Mouse (Mus musculus) heart, embryonic 13.5 days (tissue): Measurements from ENCODE around the gene Csad. TPM values are rescaled to one million over a fixed set of nuclear protein-coding genes. Genes with fewer than 3 reads are reported as not detected.

Experiments
- ATAC-seq: fragments of 200-750 bp; cut with Nextera tagmentation; 2 replicates; pipeline ENCODE4 v1.8.0; 2017; ENCODE audit warnings: moderate TSS enrichment; ENCODE audit not compliant: insufficient number of reproducible peaks, low FRiP score, low TSS enrichment; ENCODE audit errors: extremely low read depth
- H3K27ac ChIP-seq: fragments of 300-500 bp; sonication (generic); replicated peaks from 2 replicates; pipeline ENCODE4 v1.5.1; 2015; ENCODE audit warnings: moderate library complexity, mild to moderate bottlenecking, inconsistent platforms
- H3K27me3 ChIP-seq: fragments of 300-500 bp; sonication (generic); replicated peaks from 2 replicates; pipeline ENCODE4 v1.6.1; 2015; ENCODE audit warnings: mild to moderate bottlenecking, inconsistent platforms
- H3K36me3 ChIP-seq: fragments of 300-500 bp; sonication (generic); 2 replicates; pipeline ENCODE4 v1.6.1; 2015; ENCODE audit warnings: mild to moderate bottlenecking, inconsistent platforms
- H3K4me1 ChIP-seq: fragments of 300-500 bp; sonication (generic); 2 replicates; pipeline ENCODE4 v1.6.1; 2015; ENCODE audit warnings: inconsistent platforms
- H3K4me2 ChIP-seq: fragments of 300-500 bp; sonication (generic); 2 replicates; pipeline ENCODE4 v1.6.1; 2015; ENCODE audit warnings: inconsistent platforms, mild to moderate bottlenecking, moderate library complexity
- H3K4me3 ChIP-seq: fragments of 300-500 bp; sonication (generic); 2 replicates; pipeline ENCODE4 v1.5.1; 2015; ENCODE audit warnings: moderate library complexity, mild to moderate bottlenecking, inconsistent platforms
- H3K9ac ChIP-seq: fragments of 300-500 bp; sonication (generic); 2 replicates; pipeline ENCODE4 v1.6.1; 2015; ENCODE audit warnings: inconsistent platforms, mild to moderate bottlenecking, moderate library complexity
- H3K9me3 ChIP-seq: fragments of 300-500 bp; sonication (generic); 2 replicates; pipeline ENCODE4 v1.6.1; 2016; ENCODE audit warnings: inconsistent platforms
- WGBS: fragments of 180-500 bp; shearing (Covaris S2); methylation state at CpG from one replicate; pipeline ENCODE4 v1.1.7; 2015; ENCODE audit warnings: mixed read lengths; 5-methylcytosine and 5-hydroxymethylcytosine counted together
- polyA plus RNA-seq: library from polyadenylated mRNA; unstranded; fragments of >200 nt; fragmentation: Nextera tagmentation; extraction: Ambion mirVana; gene quantifications from 2 replicates; pipeline ENCODE4 v1.2.1, GENCODE M21; 2015

Gene Csad
- polyA plus RNA-seq: 33.4 and 41.6 TPM in 2 replicates

GRCm38 (mm10) chr15:102204674-102205505, at the start of gene Csad:
TSS of gene Csad (minus strand) at chr15:102204724.
- Histone ChIP-seq H3K4me1 (peaks cover 39% of the 10 kb centered on the region), H3K27me3 (no peaks in the 10 kb centered on the region), H3K9me3 (no peaks in the 10 kb centered on the region), H3K36me3 (peaks cover 59% of the 10 kb centered on the region), H3K4me3 (peak within 1 kb of the TSS; percentile 89), H3K27ac (peak within 1 kb of the TSS; percentile 99), H3K4me2 (peak within 1 kb of the TSS; percentile 75), H3K9ac (peak within 1 kb of the TSS; percentile 96)
- 62% methylated on average over 19 of the region's 19 CpGs for WGBS
- no peak for ATAC-seq

GRCm38 (mm10) chr15:102250521-102250920, 46.0 kb upstream of the Csad start:
- Histone ChIP-seq H3K4me3 (no peak overlapping the region), H3K9ac (no peak overlapping the region), H3K27me3 (peaks cover 76% of the 10 kb centered on the region), H3K4me2 (no peak overlapping the region; the same call in 1 of the 2 replicates), H3K4me1 (peaks cover 37% of the 10 kb centered on the region), H3K9me3 (no peaks in the 10 kb centered on the region), H3K27ac (no peak overlapping the region), H3K36me3 (0 out of 2 replicates have a peak, but pooled peaks cover 3% of the 10 kb centered on the region)
- 76% methylated on average over 5 of the region's 5 CpGs for WGBS
- no peak for ATAC-seq

- Histone ChIP-seq H3K36me3 (0 out of 2 replicates have a peak, but pooled peaks cover 3% of the 10 kb centered on the region), H3K27ac (peak overlapping the region; percentile 97), H3K27me3 (peaks cover 76% of the 10 kb centered on the region), H3K9me3 (no peaks in the 10 kb centered on the region), H3K4me1 (peaks cover 43% of the 10 kb centered on the region), H3K4me2 (peak overlapping the region; percentile 96), H3K4me3 (no peak overlapping the region), H3K9ac (peak overlapping the region; percentile 84)
- 45% methylated on average over 9 of the region's 9 CpGs for WGBS
- ATAC-seq: no peak
Measured at GRCm38 (mm10) chr15:102249967-102250366, 45.4 kb upstream of the Csad start.

GRCm38 (mm10) chr15:102249251-102249691, 44.7 kb upstream of the Csad start:
- H3K27ac ChIP-seq: peak overlapping the region; percentile 97
- peak overlapping the region; percentile 96 for H3K4me2 ChIP-seq
- H3K4me1 ChIP-seq: peaks cover 47% of the 10 kb centered on the region
- 1% methylated on average over 13 of the region's 13 CpGs for WGBS
- peak overlapping the region; percentile 84 for H3K9ac ChIP-seq
- no peak for ATAC-seq
- H3K4me3 ChIP-seq: peak overlapping the region; percentile 20
- H3K27me3 ChIP-seq: peaks cover 76% of the 10 kb centered on the region
- no peaks in the 10 kb centered on the region for H3K9me3 ChIP-seq
- 0 out of 2 replicates have a peak, but pooled peaks cover 3% of the 10 kb centered on the region for H3K36me3 ChIP-seq

GRCm38 (mm10) chr15:102248812-102249191, 44.3 kb upstream of the Csad start:
- Histone ChIP-seq H3K36me3 (0 out of 2 replicates have a peak, but pooled peaks cover 3% of the 10 kb centered on the region), H3K4me1 (peaks cover 52% of the 10 kb centered on the region), H3K9ac (peak overlapping the region; percentile 84), H3K9me3 (no peaks in the 10 kb centered on the region), H3K4me3 (peak overlapping the region; percentile 68), H3K27ac (peak overlapping the region; percentile 97), H3K4me2 (peak overlapping the region; percentile 96), H3K27me3 (peaks cover 76% of the 10 kb centered on the region)
- 0% methylated on average over 3 of the region's 3 CpGs for WGBS
- no peak for ATAC-seq

GRCm38 (mm10) chr15:102248131-102248811, 43.7 kb upstream of the Csad start:
- ATAC-seq: no peak
- Histone ChIP-seq H3K4me2 (peak overlapping the region; percentile 96), H3K4me1 (peaks cover 57% of the 10 kb centered on the region), H3K9me3 (no peaks in the 10 kb centered on the region), H3K27ac (peak overlapping the region; percentile 97), H3K4me3 (peak overlapping the region; percentile 68), H3K36me3 (0 out of 2 replicates have a peak, but pooled peaks cover 3% of the 10 kb centered on the region), H3K27me3 (peaks cover 81% of the 10 kb centered on the region), H3K9ac (peak overlapping the region; percentile 84)
- WGBS: 7% methylated on average over 7 of the region's 8 CpGs

- Histone ChIP-seq H3K9ac (peak overlapping the region; percentile 84), H3K4me3 (peak overlapping the region; percentile 68), H3K27ac (peak overlapping the region; percentile 97), H3K4me1 (peaks cover 64% of the 10 kb centered on the region), H3K36me3 (0 out of 2 replicates have a peak, but pooled peaks cover 3% of the 10 kb centered on the region), H3K27me3 (peaks cover 84% of the 10 kb centered on the region), H3K9me3 (no peaks in the 10 kb centered on the region), H3K4me2 (peak overlapping the region; percentile 96)
- ATAC-seq: peak; percentile 42
- under 1% methylated on average over 60 of the region's 65 CpGs for WGBS
Measured at GRCm38 (mm10) chr15:102247252-102248130, 43.0 kb upstream of the Csad start.

- Histone ChIP-seq H3K27me3 (peaks cover 84% of the 10 kb centered on the region), H3K4me3 (peak overlapping the region; percentile 68), H3K4me2 (peak overlapping the region; percentile 96), H3K4me1 (peaks cover 64% of the 10 kb centered on the region), H3K9me3 (no peaks in the 10 kb centered on the region), H3K27ac (peak overlapping the region; percentile 97), H3K9ac (peak overlapping the region; percentile 84), H3K36me3 (0 out of 2 replicates have a peak, but pooled peaks cover 3% of the 10 kb centered on the region)
- WGBS: under 1% methylated on average over 35 of the region's 35 CpGs
- ATAC-seq: peak; percentile 42
Measured at GRCm38 (mm10) chr15:102246866-102247251, 42.3 kb upstream of the Csad start.

GRCm38 (mm10) chr15:102245891-102246741, 41.6 kb upstream of the Csad start:
- H3K4me3 ChIP-seq: peak overlapping the region; percentile 68
- H3K27ac ChIP-seq: peak overlapping the region; percentile 97
- peak overlapping the region; percentile 84 for H3K9ac ChIP-seq
- H3K9me3 ChIP-seq: no peaks in the 10 kb centered on the region
- ATAC-seq: peak; percentile 33; the same call in 1 of the 2 replicates
- peaks cover 64% of the 10 kb centered on the region for H3K4me1 ChIP-seq
- H3K36me3 ChIP-seq: 0 out of 2 replicates have a peak, but pooled peaks cover under 1% of the 10 kb centered on the region
- H3K27me3 ChIP-seq: peaks cover 84% of the 10 kb centered on the region
- WGBS: under 1% methylated on average over 41 of the region's 44 CpGs
- peak overlapping the region; percentile 96 for H3K4me2 ChIP-seq

- H3K27ac ChIP-seq: peak overlapping the region; percentile 97
- H3K4me3 ChIP-seq: peak overlapping the region; percentile 68
- WGBS: 8% methylated on average over 14 of the region's 14 CpGs
- H3K4me1 ChIP-seq: peaks cover 64% of the 10 kb centered on the region
- ATAC-seq: no peak
- no peaks in the 10 kb centered on the region for H3K36me3 ChIP-seq
- peaks cover 84% of the 10 kb centered on the region for H3K27me3 ChIP-seq
- peak overlapping the region; percentile 96 for H3K4me2 ChIP-seq
- no peaks in the 10 kb centered on the region for H3K9me3 ChIP-seq
- peak overlapping the region; percentile 84 for H3K9ac ChIP-seq
Measured at GRCm38 (mm10) chr15:102245461-102245881, 40.9 kb upstream of the Csad start.
